Mouse (Mus musculus): ENCODE data around the gene Qpct. TPM values are rescaled to one million over a fixed set of nuclear protein-coding genes. Genes with fewer than 3 reads are reported as not detected.
A peak's percentile ranks its signal among the peaks of the same experiment; 100 is the strongest.
"Not testable (repeated sequence)": the region's sequence is repeated elsewhere in the genome, so short reads cannot be mapped to it uniquely, and the experiment has no call there.

The Qpct gene
- polyA plus RNA-seq, 1 experiment from 2014 or later, result 0.50 TPM

- CTCF ChIA-PET, result interaction anchor here (1.1 kb wide), 1 partner anchor 472 kb away, joined by 3 read pairs; no protein-coding TSS in a partner anchor
- H3K27me3 ChIP-seq, result no peaks in the 10 kb centered on the region
- DNase-seq (ENCODE audit: low read depth, low spot score) (no peak), ATAC-seq (no peak)
- in situ Hi-C loops (cut with MboI; ENCODE audit: low pct_unique_long_range_greater_than_20kb), result no loop called here
- POLR2A ChIA-PET, result no interaction called here
- no peak for TF ChIP-seq CTCF (IDR thresholded peaks at IDR 0.05)
Measured at GRCm38 (mm10) chr17:79109576-79109975, 57.9 kb downstream of the Qpct start.

GRCm38 (mm10) chr17:79110936-79111348, 59.2 kb downstream of the Qpct start:
- DNase-seq (ENCODE audit: low read depth, low spot score), result no peak
- POLR2A ChIA-PET, result no interaction called here
- TF ChIP-seq CTCF (IDR thresholded peaks at IDR 0.05), result peak; percentile 96

DNA sequence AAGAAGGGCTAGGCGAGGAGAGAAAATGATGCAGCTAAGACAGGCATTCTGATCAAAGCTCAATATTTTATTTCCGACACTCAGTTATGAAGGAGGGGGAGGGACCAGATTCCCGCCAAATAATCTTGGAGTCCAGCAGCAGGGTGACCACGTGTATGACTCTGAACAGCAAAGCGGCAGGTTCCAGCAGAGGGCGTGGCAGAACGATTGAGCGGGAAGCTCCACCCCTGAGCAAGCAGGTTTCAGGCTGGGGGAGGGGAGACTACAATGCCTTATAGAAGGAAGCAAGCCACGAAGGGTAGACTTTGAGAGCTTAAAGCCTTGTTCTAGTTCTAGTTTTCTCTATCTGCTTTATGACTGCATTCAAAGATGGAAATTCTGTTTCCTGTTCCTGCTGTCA, 63.5 kb downstream of the Qpct start:
- H3K27me3 ChIP-seq; CTCF ChIA-PET; DNase-seq (ENCODE audit: low read depth, low spot score); ATAC-seq; in situ Hi-C loops (cut with MboI; ENCODE audit: low pct_unique_long_range_greater_than_20kb); POLR2A ChIA-PET: not testable (repeated sequence)

More at GRCm38 (mm10) chr17:79110936-79111348, 59.2 kb downstream of the Qpct start:
- no peaks in the 10 kb centered on the region for H3K27me3 ChIP-seq
- in situ Hi-C loops (cut with MboI; ENCODE audit: low pct_unique_long_range_greater_than_20kb), result loop anchor here (5.0 kb wide), 2 partner anchors 461 to 731 kb away; no protein-coding TSS in a partner anchor
- ATAC-seq, result no peak
- CTCF ChIA-PET, result interaction anchor here (1.0 to 1.1 kb wide), 2 partner anchors 33 to 456 kb away, joined by 3 to 4 read pairs; no protein-coding TSS in a partner anchor

DNA sequence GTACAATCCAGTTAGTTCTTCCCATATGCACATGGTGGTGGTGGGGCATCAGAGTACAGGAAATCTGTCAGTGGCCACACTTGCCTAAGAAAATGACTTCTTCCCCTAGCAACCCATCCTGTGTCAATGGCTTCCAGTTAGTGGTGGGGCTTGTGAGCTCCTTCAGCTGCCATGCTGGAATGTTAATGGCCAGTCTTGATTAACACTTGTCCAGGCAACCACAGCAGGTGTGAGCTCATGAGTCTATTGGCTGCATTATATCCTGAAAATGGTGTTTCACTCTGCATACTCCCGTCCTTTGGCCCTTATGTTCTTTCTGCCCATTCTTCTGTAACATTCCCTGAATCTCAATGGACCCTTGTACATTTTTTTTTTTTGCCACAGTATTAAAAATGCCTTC, 67.4 kb downstream of the Qpct start:
- in situ Hi-C loops (cut with MboI; ENCODE audit: low pct_unique_long_range_greater_than_20kb), result no loop called here
- no peaks in the 10 kb centered on the region for H3K27me3 ChIP-seq
- ATAC-seq (no peak), DNase-seq (ENCODE audit: low read depth, low spot score) (no peak)
- TF ChIP-seq CTCF (IDR thresholded peaks at IDR 0.05), result no peak
- POLR2A ChIA-PET, result no interaction called here
- CTCF ChIA-PET, result no interaction called here

DNA sequence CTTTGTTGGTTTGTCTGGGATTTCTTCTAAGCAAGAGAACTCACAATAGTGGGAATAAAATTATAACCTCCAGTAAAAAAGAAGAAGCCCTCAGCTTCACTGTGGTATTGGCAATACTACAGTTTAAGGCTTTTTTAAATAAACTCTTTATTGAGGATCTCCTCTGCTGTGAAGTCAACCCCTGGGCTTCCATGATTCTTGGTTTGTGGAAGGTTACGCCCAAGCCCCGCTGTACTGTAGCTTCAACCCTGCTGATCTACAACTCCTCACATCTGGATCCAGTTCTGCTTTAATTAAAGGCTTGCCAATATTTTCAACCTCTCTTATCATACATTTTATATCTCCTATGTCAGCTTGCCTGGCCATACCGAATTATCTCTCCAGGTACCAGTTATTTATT, 68.6 kb downstream of the Qpct start:
- ChIA-PET CTCF (no interaction called here), POLR2A (no interaction called here)
- DNase-seq (ENCODE audit: low read depth, low spot score) (no peak), ATAC-seq (no peak)
- in situ Hi-C loops (cut with MboI; ENCODE audit: low pct_unique_long_range_greater_than_20kb), result no loop called here
- no peaks in the 10 kb centered on the region for H3K27me3 ChIP-seq
- TF ChIP-seq CTCF (IDR thresholded peaks at IDR 0.05), result no peak

DNA sequence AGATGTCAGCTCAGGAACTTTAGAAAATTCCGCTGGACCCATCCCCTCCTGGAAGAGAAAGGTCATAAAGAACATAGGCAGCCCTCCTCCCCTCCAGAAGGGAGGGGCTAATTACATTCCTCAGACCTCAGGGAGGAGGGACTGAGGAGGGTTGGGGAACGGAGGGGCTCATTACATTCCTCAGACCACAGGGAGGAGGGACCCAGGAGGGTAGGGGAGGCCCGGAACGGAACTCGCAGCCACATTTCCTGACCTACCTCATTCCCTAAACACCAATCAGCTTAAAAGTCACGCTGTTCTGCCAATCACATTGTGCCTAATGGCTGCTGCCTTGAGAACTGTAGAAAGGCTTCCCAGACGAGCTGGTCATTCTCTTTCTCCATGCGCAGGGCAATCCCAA, 82.0 kb downstream of the Qpct start:
- ChIA-PET POLR2A (no interaction called here), CTCF (no interaction called here)
- ATAC-seq, result no peak
- H3K27me3 ChIP-seq, result no peaks in the 10 kb centered on the region
- no peak for DNase-seq (ENCODE audit: low read depth, low spot score)
- in situ Hi-C loops (cut with MboI; ENCODE audit: low pct_unique_long_range_greater_than_20kb), result no loop called here
- TF ChIP-seq CTCF (IDR thresholded peaks at IDR 0.05), result no peak

DNA sequence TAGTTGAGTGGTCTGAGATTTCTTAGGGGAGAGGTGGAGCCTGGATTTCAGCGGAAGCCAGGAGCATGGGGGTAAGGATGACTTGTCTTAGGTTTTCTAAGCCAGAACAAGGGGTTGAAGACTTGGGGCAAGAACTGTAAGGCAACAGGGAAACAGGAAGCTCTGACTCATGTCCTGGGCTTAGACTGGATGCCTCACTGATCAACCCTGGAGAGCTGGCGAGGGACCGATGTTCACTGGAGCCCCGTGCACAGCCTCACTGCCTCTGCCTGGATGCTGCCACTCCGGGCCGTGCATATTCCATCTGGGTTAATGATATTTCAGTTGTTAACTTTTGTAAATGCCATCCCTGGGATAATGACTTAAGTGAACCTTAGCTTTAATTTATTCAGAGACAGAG, 84.1 kb downstream of the Qpct start:
- no peak for TF ChIP-seq CTCF (IDR thresholded peaks at IDR 0.05)
- no peaks in the 10 kb centered on the region for H3K27me3 ChIP-seq
- DNase-seq (ENCODE audit: low read depth, low spot score) (no peak), ATAC-seq (peak; percentile 74)
- CTCF ChIA-PET, result interaction anchor here (1.0 to 2.2 kb wide), 2 partner anchors 13 to 428 kb away, joined by 4 to 6 read pairs; no protein-coding TSS in a partner anchor
- POLR2A ChIA-PET, result no interaction called here
- in situ Hi-C loops (cut with MboI; ENCODE audit: low pct_unique_long_range_greater_than_20kb), result no loop called here

DNA sequence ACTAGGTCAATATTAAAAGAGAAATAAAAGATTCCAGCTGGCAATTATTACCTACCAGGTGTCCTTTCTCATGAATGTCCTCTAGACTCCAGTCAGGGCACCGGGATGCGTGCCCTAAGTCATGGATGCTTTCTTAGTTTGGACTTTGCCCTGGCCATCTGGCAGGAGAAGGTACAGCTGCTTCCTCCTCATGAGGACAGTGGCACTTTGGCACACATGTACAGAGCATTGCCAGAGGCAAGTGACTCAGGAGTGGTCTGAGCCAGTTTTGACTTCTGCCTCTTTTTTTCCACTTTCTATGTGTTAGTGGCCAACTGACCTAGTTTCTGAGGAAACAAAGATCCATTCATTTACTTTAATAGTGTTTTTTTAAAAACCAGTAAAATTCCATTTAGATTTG, 84.7 kb downstream of the Qpct start:
- ATAC-seq, result no peak
- ChIA-PET CTCF (interaction anchor here (2.2 kb wide), 1 partner anchor 13 kb away, joined by 6 read pairs; no protein-coding TSS in a partner anchor), POLR2A (no interaction called here)
- in situ Hi-C loops (cut with MboI; ENCODE audit: low pct_unique_long_range_greater_than_20kb), result no loop called here
- no peak for DNase-seq (ENCODE audit: low read depth, low spot score)
- H3K27me3 ChIP-seq, result no peaks in the 10 kb centered on the region
- no peak for TF ChIP-seq CTCF (IDR thresholded peaks at IDR 0.05)

Other genes starting within 250 kb of the Qpct start
- gene Heatr5b, start 216.5 kb upstream of the Qpct start, polyA plus RNA-seq (2021), result 41.0 TPM
- 33.5 TPM for gene Gpatch11, start 216.3 kb upstream of the Qpct start, polyA plus RNA-seq (2021)
- 23.1 TPM for gene Eif2ak2, start 169.3 kb upstream of the Qpct start, polyA plus RNA-seq (2021)
- gene Sult6b1, start 144.9 kb upstream of the Qpct start, polyA plus RNA-seq (2021), result 0.87 TPM
- gene Cebpzos, start 135.4 kb upstream of the Qpct start, polyA plus RNA-seq (2021), result 53.3 TPM
- 40.3 TPM for gene Cebpz, start 114.8 kb upstream of the Qpct start, polyA plus RNA-seq (2021)
- 49.3 TPM for gene Ndufaf7, start 114.8 kb upstream of the Qpct start, polyA plus RNA-seq (2021)
- 46.2 TPM for gene Prkd3, start 31.1 kb upstream of the Qpct start, polyA plus RNA-seq (2021)

Measured in Patski (cell line).